Mouse (Mus musculus) adrenal gland, postnatal 4 days (tissue): ENCODE measurements at regions not wholly inside any gene's neighbourhood (a gene's known extent, or its start where the extent isn't known, plus 50 kb on each side); places are given as distances from the start of the nearest gene placed in this dataset.

Source experiments
- DNase-seq, 2 experiments: peaks; one replicate each; pipeline ENCODE4 v3.0.0; 2021 to 2022; ENCODE audit warnings: low spot score in 2 of 2, mixed read lengths in 2 of 2

- no peak for DNase-seq
Measured at GRCm38 (mm10) chr1:121153476-121153875, 178.9 kb downstream of the Insig2 start.

GRCm38 (mm10) chr1:121154616-121155015, 177.8 kb downstream of the Insig2 start:
- no peak for DNase-seq

- DNase-seq: no peak
Measured at GRCm38 (mm10) chr1:121168651-121169050, 163.7 kb downstream of the Insig2 start.

- no peak for DNase-seq
Measured at GRCm38 (mm10) chr1:121176541-121176940, 155.8 kb downstream of the Insig2 start.

DNA sequence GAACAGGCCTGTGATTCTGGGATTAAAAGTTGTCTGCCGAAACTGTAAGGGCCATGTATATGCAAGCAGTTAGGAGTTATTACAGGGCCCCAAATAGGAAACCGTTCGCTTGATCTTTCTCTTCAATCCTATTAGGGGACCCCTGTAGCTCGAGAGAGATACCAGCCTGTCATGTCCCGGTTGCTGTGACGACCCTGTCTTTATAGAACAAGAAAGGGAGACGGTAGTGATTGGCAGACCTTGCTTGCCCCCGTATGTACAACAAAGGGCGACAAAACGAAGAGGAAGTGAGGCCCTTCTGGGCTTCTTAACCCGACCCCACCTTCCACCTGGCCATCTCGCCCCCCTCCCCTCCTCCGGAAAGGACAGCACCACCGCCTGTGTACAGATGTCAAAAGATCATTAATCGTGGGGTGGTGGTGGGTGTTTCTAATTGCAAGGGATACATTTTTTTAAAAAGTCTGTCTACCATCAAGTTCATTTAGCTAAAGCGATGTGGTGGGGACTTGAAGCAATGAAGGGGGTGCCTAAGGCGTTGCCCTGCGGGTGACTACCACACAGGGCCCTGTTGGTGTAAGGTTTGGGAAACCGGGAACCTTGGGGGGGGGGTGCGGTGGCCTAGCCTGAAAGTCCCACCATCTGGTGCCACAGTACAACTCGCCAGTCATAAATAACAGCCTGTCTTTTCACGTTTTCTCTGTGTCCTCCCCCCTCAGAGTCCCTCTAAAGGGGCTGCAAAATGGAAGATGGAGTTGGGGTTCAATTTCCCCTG, 155.1 kb downstream of the Insig2 start:
- DNase-seq: no peak

DNA sequence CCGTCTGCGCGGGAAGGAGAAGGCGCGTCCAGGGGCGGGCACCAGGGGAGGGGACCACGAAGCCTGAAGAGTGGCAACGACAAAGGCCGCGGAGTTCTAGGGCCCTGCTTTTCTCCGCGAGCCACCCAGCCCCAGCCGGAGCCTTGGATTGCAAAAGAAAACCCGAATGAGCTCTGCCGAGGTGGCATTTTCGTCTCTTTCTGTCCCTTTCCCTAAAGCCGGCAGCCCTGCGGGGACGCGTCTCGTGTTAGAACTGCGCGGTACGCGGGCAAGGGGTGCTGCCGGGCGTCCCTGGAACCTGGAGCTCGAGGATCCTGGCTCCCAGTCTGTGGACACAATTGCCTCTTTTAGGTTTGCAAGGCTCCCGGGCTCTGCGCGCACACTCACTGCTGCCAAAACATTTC, 154.5 kb downstream of the Insig2 start:
- no peak for DNase-seq

DNA sequence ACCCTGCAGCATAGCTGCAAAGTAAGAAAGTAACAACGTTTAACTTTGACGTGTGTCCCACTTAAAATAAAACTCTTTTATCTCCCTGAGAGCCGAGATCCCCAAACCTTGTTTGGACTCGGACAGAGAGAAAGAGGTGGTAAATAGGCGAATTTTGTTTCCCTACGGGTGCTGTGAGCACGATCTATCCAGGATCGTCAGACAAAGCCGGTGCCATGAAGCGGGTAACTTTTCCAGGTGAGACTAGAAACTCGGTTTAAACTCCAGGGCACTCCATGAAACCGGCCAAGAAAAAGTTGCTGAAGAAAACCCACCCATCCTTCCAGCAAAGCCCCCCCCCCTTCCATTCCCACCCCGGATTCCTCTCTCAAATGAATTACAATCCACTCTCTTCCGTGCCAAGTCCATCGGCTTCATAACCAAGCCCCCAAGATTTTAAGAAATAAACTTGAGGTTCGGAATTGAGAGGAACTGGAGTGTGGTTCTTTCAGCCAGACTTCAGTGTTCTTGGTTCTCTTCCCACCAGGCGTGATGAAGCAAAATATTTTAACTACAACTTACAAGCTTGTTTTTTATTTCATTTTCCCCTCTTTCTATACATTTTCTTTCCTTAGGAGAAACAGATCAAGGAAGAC, 153.7 kb downstream of the Insig2 start:
- no peak for DNase-seq

- DNase-seq: peak; percentile 7 to 47
Measured at GRCm38 (mm10) chr1:121180273-121181030, 151.9 kb downstream of the Insig2 start.

GRCm38 (mm10) chr1:121188895-121189294, 143.5 kb downstream of the Insig2 start:
- DNase-seq: no peak

DNA sequence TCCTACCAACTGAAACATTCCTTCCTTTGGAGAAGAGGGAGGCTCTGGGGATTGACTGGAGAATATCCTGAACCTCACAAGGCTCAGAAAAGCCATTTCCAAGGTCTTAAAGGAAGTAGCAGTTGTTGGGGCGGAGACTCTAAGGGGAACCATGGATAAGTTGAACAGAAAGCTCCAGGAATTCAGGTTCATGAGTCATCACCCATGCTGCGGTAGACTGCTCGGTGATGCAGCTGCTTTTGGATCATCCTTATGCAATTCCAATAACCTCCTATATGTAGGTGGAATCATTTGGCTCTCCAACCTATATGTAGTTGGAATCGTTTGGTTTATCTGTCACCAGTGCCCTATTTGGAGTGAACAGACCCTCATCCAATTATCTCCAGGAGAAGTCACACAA, 137.6 kb downstream of the Insig2 start:
- no peak for DNase-seq

- DNase-seq: no peak
Measured at GRCm38 (mm10) chr1:121215843-121216242, 116.5 kb downstream of the Insig2 start.

GRCm38 (mm10) chr1:121224250-121224649, 108.1 kb downstream of the Insig2 start:
- no peak for DNase-seq

- DNase-seq: no peak
Measured at GRCm38 (mm10) chr1:121226466-121227232, 105.7 kb downstream of the Insig2 start.

DNA sequence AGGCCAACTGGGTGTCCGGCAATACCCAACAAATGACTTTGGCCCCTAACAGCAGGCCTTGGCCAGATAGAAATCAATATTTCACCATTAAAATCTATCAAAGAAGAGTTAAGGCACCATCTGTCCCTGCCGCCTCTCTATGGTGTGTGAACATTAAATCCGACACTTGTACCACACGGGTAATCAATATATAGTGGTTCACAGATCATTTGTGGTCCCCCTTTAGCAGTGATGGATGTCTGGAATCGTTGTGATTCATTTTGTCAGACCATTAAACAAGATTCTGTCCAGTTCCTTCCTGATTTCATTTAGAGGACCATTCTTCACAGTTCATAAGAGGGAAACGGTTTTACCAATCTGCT, 105.2 kb downstream of the Insig2 start:
- no peak for DNase-seq

- no peak for DNase-seq
Measured at GRCm38 (mm10) chr1:121243576-121243975, 88.8 kb downstream of the Insig2 start.

DNA sequence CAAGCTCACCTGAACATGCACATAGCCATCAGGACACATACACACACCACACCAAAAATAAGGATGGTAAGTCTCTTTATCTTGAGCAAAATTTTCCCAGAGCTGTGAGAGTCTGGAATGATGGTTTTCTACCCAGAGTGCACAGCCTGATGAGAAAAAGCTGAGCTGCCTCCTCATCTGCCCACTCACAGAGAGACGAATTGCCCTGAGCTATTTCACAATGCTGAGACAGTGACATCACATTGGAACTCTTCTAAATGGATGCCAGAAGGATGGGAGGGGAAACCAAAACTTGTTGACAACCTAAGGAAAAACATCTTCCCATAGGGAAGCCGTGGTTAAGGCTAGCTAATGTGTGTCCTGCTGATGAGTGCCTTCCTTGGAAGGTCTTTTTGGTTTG, 84.8 kb downstream of the Insig2 start:
- DNase-seq: no peak

- DNase-seq: no peak
Measured at GRCm38 (mm10) chr1:121249081-121249480, 83.3 kb downstream of the Insig2 start.

- no peak for DNase-seq
Measured at GRCm38 (mm10) chr1:121250686-121251085, 81.7 kb downstream of the Insig2 start.

- no peak for DNase-seq
Measured at GRCm38 (mm10) chr1:121252056-121252455, 80.3 kb downstream of the Insig2 start.

DNA sequence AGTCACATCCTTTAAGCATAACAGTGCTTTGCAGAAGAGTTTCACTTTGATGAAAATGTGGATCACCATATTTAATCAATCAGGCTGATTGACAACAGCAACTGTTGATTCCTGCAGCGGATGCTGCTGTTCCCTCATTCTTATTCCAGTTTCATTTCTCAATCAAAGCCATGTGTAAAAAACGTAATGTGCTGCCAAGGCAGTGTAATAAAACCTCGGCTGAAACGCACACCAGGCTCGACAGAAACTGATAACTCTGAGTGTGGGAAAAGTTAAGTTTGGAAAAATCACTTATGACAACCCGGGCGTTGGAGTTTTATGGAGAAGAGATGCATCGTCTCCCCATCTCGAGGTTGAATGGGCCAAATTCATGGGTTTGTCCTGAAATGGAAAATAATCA, 78.2 kb downstream of the Insig2 start:
- DNase-seq: no peak
